Mouse (Mus musculus) lung, embryonic 16.5 days (tissue): ENCODE measurements around the gene Camsap2. TPM values are rescaled to one million over a fixed set of nuclear protein-coding genes. Genes with fewer than 3 reads are reported as not detected.

ENCODE experiments used
- ATAC-seq: fragments of 200-750 bp; cut with Nextera tagmentation; 2 replicates; pipeline ENCODE4 v1.8.0; 2017; ENCODE audit warnings: low read depth, mild to moderate bottlenecking, moderate library complexity
- H3K27ac ChIP-seq: fragments of 300-500 bp; sonication (generic); 2 replicates; pipeline ENCODE4 v1.5.1; 2014; ENCODE audit warnings: mild to moderate bottlenecking, control low read depth, low read length
- H3K27me3 ChIP-seq: fragments of 300-500 bp; sonication (generic); 2 replicates; pipeline ENCODE4 v1.6.1; 2014; ENCODE audit warnings: low read depth, low read length, mixed read lengths; ENCODE audit not compliant: control insufficient read depth, insufficient read depth
- H3K36me3 ChIP-seq: fragments of 300-500 bp; sonication (generic); 2 replicates; pipeline ENCODE4 v1.6.1; 2014; ENCODE audit warnings: low read length; ENCODE audit not compliant: control insufficient read depth, insufficient read depth
- H3K4me1 ChIP-seq: fragments of 300-500 bp; sonication (generic); replicated peaks from 2 replicates; pipeline ENCODE4 v1.6.1; 2014; ENCODE audit warnings: low read length, mixed read lengths; ENCODE audit not compliant: control insufficient read depth, insufficient read depth
- H3K4me2 ChIP-seq: fragments of 300-500 bp; sonication (generic); 2 replicates; pipeline ENCODE4 v1.6.1; 2014; ENCODE audit warnings: low read depth, low read length, control low read depth
- H3K4me3 ChIP-seq: fragments of 300-500 bp; sonication (generic); 2 replicates; pipeline ENCODE4 v1.5.1; 2014; ENCODE audit warnings: mild to moderate bottlenecking, low read length, control low read depth
- H3K9ac ChIP-seq: fragments of 300-500 bp; sonication (generic); 2 replicates; pipeline ENCODE4 v1.6.1; 2014; ENCODE audit warnings: low read length, control low read depth
- H3K9me3 ChIP-seq: fragments of 300-500 bp; sonication (generic); 2 replicates; pipeline ENCODE4 v1.6.1; 2016; ENCODE audit warnings: low read length; ENCODE audit not compliant: control insufficient read depth
- WGBS: fragments of 180-500 bp; shearing (Covaris S2); extraction: QIAGEN DNeasy Blood & Tissue Kit; methylation state at CpG from one replicate; pipeline ENCODE4 v1.1.7; 2014; 5-methylcytosine and 5-hydroxymethylcytosine counted together
- polyA plus RNA-seq: library from polyadenylated mRNA; unstranded; fragments of >200 nt; fragmentation: Nextera tagmentation; extraction: Ambion mirVana; gene quantifications from 2 replicates; pipeline ENCODE4 v1.2.1, GENCODE M21; 2015

Gene Camsap2
- polyA plus RNA-seq, 1 experiment from 2014 or later, result 9.3 TPM

GRCm38 (mm10) chr1:136333071-136333470 lies 12.8 kb downstream of the Camsap2 start:
- Histone ChIP-seq H3K4me1 (no peaks in the 10 kb centered on the region), H3K27me3 (no peaks in the 10 kb centered on the region), H3K36me3 (peaks cover 3% of the 10 kb centered on the region; the same call in 1 of the 2 replicates), H3K4me3 (no peak overlapping the region), H3K4me2 (no peak overlapping the region), H3K27ac (no peak overlapping the region), H3K9me3 (no peaks in the 10 kb centered on the region), H3K9ac (no peak overlapping the region)
- no peak for ATAC-seq
- 83% methylated on average over 7 of the region's 7 CpGs for WGBS

- H3K4me1 ChIP-seq, result no peaks in the 10 kb centered on the region
- WGBS, result 91% methylated on average over 4 of the region's 4 CpGs
- H3K27ac ChIP-seq, result no peak overlapping the region
- H3K9ac ChIP-seq, result no peak overlapping the region
- H3K4me2 ChIP-seq, result no peak overlapping the region
- no peaks in the 10 kb centered on the region for H3K9me3 ChIP-seq
- no peak overlapping the region for H3K4me3 ChIP-seq
- H3K36me3 ChIP-seq, result peaks cover 3% of the 10 kb centered on the region; the same call in 1 of the 2 replicates
- no peaks in the 10 kb centered on the region for H3K27me3 ChIP-seq
- no peak for ATAC-seq
These were observed 14.1 kb downstream of the Camsap2 start for GRCm38 (mm10) chr1:136331836-136332235.

- Histone ChIP-seq H3K4me2 (no peak overlapping the region), H3K27me3 (no peaks in the 10 kb centered on the region), H3K27ac (no peak overlapping the region), H3K4me3 (no peak overlapping the region), H3K36me3 (peaks cover 3% of the 10 kb centered on the region; the same call in 1 of the 2 replicates), H3K4me1 (peaks cover 9% of the 10 kb centered on the region), H3K9ac (no peak overlapping the region), H3K9me3 (no peaks in the 10 kb centered on the region)
- no peak for ATAC-seq
- WGBS, result 90% methylated on average over 4 of the region's 4 CpGs
These were observed 16.5 kb downstream of the Camsap2 start for GRCm38 (mm10) chr1:136329426-136329825.

- 69% methylated on average over 2 of the region's 2 CpGs for WGBS
- Histone ChIP-seq H3K4me3 (no peak overlapping the region), H3K4me1 (peaks cover 9% of the 10 kb centered on the region), H3K9me3 (no peaks in the 10 kb centered on the region), H3K36me3 (peaks cover 7% of the 10 kb centered on the region; the same call in 1 of the 2 replicates), H3K27ac (no peak overlapping the region), H3K27me3 (no peaks in the 10 kb centered on the region), H3K9ac (no peak overlapping the region), H3K4me2 (no peak overlapping the region)
- ATAC-seq, result no peak
These were observed 17.3 kb downstream of the Camsap2 start for GRCm38 (mm10) chr1:136328640-136329039.

- H3K9me3 ChIP-seq, result no peaks in the 10 kb centered on the region
- ATAC-seq, result no peak
- H3K4me3 ChIP-seq, result no peak overlapping the region
- H3K36me3 ChIP-seq, result peaks cover 14% of the 10 kb centered on the region
- H3K27ac ChIP-seq, result no peak overlapping the region
- H3K4me1 ChIP-seq, result peaks cover 9% of the 10 kb centered on the region
- H3K27me3 ChIP-seq, result no peaks in the 10 kb centered on the region
- H3K4me2 ChIP-seq, result no peak overlapping the region
- 86% methylated on average over 3 of the region's 3 CpGs for WGBS
- no peak overlapping the region for H3K9ac ChIP-seq
These were observed 18.3 kb downstream of the Camsap2 start for GRCm38 (mm10) chr1:136327638-136328037.

- peak overlapping the region; percentile 18; the same call in 1 of the 2 replicates for H3K9ac ChIP-seq
- H3K9me3 ChIP-seq, result no peaks in the 10 kb centered on the region
- no peak overlapping the region for H3K4me2 ChIP-seq
- H3K36me3 ChIP-seq, result peaks cover 12% of the 10 kb centered on the region
- H3K27me3 ChIP-seq, result no peaks in the 10 kb centered on the region
- no peak overlapping the region for H3K4me3 ChIP-seq
- 12% methylated on average over 4 of the region's 4 CpGs for WGBS
- peak; percentile 69 for ATAC-seq
- peak overlapping the region; percentile 44; the same call in 1 of the 2 replicates for H3K27ac ChIP-seq
- peaks cover 9% of the 10 kb centered on the region for H3K4me1 ChIP-seq
These were observed 20.0 kb downstream of the Camsap2 start for GRCm38 (mm10) chr1:136325933-136326332.

GRCm38 (mm10) chr1:136322331-136322730 lies 23.6 kb downstream of the Camsap2 start:
- no peak for ATAC-seq
- Histone ChIP-seq H3K9ac (no peak overlapping the region), H3K4me3 (no peak overlapping the region), H3K4me2 (no peak overlapping the region), H3K9me3 (no peaks in the 10 kb centered on the region), H3K27ac (no peak overlapping the region), H3K36me3 (peaks cover 12% of the 10 kb centered on the region), H3K4me1 (peaks cover 9% of the 10 kb centered on the region), H3K27me3 (no peaks in the 10 kb centered on the region)
- 86% methylated on average over 4 of the region's 4 CpGs for WGBS

- H3K27me3 ChIP-seq, result no peaks in the 10 kb centered on the region
- 0 out of 2 replicates have a peak, but pooled peaks cover 3% of the 10 kb centered on the region for H3K4me1 ChIP-seq
- no peak overlapping the region for H3K4me3 ChIP-seq
- no peak overlapping the region for H3K27ac ChIP-seq
- H3K9me3 ChIP-seq, result no peaks in the 10 kb centered on the region
- ATAC-seq, result no peak
- no peak overlapping the region for H3K9ac ChIP-seq
- H3K36me3 ChIP-seq, result no peaks in the 10 kb centered on the region
- no peak overlapping the region for H3K4me2 ChIP-seq
These were observed 29.6 kb downstream of the Camsap2 start for GRCm38 (mm10) chr1:136316317-136316716.

GRCm38 (mm10) chr1:136309193-136309592 lies 36.7 kb downstream of the Camsap2 start:
- Histone ChIP-seq H3K4me1 (0 out of 2 replicates have a peak, but pooled peaks cover 3% of the 10 kb centered on the region), H3K9ac (no peak overlapping the region), H3K4me3 (no peak overlapping the region), H3K9me3 (no peaks in the 10 kb centered on the region), H3K4me2 (no peak overlapping the region), H3K36me3 (no peaks in the 10 kb centered on the region), H3K27ac (no peak overlapping the region), H3K27me3 (no peaks in the 10 kb centered on the region)
- WGBS, result 86% methylated on average over 5 of the region's 5 CpGs
- no peak for ATAC-seq

GRCm38 (mm10) chr1:136306424-136306823 lies 39.5 kb downstream of the Camsap2 start:
- no peak overlapping the region for H3K4me3 ChIP-seq
- H3K9me3 ChIP-seq, result no peaks in the 10 kb centered on the region
- no peak overlapping the region for H3K4me2 ChIP-seq
- H3K36me3 ChIP-seq, result no peaks in the 10 kb centered on the region
- no peaks in the 10 kb centered on the region for H3K27me3 ChIP-seq
- ATAC-seq, result no peak
- no peak overlapping the region for H3K27ac ChIP-seq
- 81% methylated on average over 3 of the region's 3 CpGs for WGBS
- no peak overlapping the region for H3K9ac ChIP-seq
- no peaks in the 10 kb centered on the region for H3K4me1 ChIP-seq
